Mouse (Mus musculus) thymus, postnatal 10 days (tissue): ENCODE results near the gene Olfr97.

Experiments
- DNase-seq, 2 experiments: peaks; one replicate each; pipeline ENCODE4 v3.0.0; 2021; ENCODE audit warnings: low spot score in 2 of 2

Gene Olfr97

DNA sequence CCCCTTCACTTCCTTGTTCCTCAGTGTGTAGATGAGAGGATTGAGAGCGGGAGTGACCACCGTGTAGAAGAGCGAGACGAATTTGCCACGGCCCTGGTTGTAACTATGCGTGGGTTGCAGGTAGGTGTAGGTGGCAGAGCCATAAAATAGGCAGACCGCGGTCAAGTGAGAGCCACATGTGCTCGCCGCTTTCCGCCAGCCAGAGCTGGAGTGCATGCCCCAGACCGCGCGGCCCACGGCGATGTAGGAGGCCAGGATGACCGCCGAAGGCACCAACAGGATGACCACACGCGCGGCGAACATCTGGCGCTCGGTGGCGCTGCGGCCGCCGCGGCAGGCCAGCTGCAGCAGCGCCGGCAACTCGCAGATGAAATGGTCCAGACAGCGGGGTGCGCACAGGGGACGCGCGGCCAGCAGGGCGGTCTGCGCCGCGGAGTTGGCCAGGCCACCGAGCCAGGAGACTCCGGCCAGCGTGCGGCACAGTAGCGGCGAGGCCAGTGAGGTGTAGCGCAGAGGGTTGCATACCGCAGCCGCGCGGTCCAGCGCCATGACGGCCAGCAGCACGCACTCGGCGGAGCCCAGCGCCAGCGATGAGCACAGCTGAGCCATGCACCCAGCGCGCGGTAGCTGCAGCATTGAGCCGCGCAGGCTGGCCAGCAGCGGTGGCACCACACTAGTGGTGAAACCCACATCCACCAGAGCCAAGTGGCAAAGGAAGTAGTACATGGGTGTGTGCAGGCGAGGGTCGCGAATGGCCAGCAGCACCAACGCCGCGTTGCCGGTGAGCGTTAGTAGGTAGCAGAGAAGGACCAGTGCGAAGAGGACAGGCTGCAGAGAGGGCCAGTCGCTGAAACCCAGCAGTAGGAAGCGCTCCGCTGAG is 40.0 kb downstream of the Olfr97 start:
- no peak for DNase-seq

DNA sequence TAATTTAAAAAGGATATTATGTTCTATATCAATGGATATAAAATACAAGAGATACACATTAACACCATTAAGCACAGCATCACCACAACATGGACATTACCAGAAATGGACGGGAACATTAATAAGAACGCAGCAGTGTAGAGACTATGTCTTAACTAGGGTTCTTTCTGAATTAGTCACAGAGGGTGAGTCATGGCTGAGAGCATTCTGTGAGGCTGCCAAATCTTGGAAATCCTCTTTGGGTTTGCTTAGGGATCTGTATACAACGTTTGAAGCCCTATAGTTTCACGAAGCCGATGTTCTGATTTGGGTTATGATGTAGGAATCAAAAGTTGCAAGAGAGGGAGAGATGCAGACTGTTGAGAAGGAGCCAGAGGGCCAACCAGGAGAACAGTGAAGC is 42.3 kb downstream of the Olfr97 start:
- no peak for DNase-seq

DNA sequence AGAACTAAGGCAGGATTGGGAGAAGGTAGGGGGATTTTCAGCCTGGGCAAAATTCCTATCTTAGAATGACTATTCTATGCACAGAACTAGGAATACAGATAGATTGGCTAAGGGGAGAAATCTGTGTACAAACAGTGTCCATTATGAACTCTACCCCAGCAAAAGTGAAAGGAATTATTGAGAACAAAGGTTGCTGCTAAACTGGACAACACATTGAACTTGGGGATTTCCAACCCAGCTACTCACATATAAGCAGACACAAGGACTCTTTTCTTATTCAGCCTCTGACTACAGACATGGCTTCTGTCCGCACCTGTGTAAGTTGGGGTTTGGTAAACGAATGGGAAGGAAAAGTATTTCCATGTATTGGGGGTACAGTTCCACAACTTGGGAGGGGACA is 43.5 kb downstream of the Olfr97 start, which contains the start of gene Ubd:
Gene Ubd, plus strand, starts transcription at position 237 of the 400 bp plus-strand sequence.
- DNase-seq = no peak

DNA sequence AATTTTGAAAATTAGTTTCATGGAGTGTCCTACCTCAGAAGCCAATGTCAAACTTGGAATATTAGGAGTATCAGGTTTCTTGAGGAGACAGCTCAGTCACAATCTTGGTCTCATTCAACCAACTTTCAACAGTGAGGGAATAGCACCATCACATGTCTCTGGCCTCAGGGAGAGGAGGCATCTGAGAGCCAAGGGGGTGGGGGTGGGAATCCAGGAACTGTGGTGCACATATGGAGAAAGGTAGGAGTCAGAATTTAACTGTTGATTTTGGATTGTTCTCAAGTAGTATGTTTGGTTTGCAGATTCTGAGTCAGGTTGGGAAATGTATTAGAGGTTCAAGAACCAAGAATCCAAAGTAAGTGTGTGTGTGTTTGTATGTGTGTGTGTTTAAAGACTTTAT is 44.1 kb downstream of the Olfr97 start:
- no peak for DNase-seq

DNA sequence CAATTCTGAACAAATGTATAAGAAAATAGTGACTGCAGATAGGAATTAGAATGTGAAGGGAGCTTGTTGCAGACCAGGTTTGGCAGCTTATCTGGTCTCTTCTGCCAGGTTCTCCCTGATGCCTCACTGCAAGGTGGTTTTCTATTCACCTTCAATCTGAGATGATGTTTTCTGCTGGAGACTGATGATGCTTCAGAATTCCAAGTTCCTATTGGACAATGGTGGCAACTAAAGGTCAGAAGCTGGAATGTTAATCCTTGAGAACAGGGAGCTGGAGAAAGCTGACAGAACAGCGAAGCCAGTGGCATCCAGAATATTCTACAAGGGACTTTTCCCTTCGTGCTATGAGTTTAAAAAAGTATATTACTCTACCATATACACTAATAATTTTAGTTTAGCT is 46.4 kb downstream of the Olfr97 start:
- no peak for DNase-seq

DNA sequence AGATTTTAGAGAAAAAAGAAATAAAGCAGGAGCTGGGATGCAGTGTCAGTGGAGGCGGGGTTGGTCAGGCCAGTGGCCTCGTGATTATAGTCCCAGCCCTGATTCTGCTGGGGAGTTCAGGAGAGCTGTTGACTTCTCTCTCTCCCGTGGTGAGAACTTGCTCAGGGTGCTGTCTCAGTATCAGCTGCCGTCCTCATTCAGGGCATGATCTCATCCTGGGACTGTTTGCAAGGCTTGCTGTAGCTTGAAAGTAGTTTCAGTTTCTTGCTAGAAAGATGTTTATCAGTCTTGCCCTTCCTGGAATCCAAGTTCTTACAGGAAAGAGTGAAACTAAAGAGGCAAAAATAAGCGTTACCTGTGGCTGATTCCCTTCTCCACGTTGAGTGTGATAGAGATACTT is 51.7 kb downstream of the Olfr97 start:
- DNase-seq = no peak
